7 mouse cellular contexts compared by ENCODE assay signal in the genomic region with DNA sequence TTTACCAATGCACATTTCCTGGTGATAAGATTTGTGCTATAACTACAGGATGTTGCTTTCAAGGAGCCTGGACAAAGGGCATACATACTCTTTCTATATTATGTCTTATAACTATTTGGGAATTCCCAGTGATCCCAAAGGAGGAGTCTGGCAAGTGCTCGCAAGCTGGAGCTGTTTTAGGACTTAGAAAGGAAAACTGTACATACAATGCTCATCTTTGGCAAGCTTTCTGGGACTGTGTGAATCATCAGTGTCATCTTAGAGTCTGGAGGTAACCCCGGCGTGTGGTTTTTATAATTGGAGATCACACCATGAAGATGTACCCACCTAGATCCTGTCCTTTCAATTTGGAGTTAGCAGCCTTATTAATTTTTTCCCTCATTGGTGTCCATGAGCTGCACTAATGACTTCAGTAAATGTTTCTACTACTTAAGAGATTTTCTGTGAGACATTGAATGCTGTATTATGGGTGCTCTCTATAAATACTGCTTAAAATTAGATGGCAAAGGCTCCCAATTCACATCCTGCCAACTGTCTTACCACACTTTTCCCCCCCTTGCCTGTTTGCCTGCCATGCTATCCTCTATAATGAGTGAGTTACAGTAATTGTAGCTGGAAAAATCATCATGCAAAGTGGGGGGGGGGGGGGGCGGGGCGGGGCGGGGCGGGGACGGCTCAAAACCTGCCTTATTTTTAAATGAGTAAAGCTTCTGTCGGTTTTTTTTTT.
DNase-seq lines count a peak whose midpoint lies in the region; ATAC-seq and TF ChIP-seq lines count a peak whose summit lies in the region.

No protein-coding gene starts in this region.

- TF ChIP-seq EP300 in stomach, postnatal 0 days (optimal IDR thresholded peaks at IDR 0.05), result no peak

- H3K4me1 ChIP-seq in spleen, adult 2 months (ENCODE audit: control insufficient read depth, insufficient read depth, insufficient read length), result peaks cover 2% of the 10 kb centered on the region
- peaks cover 12% of the 10 kb centered on the region for H3K4me1 ChIP-seq in forebrain, embryonic 12.5 days
- peaks cover 25% of the 10 kb centered on the region for H3K4me1 ChIP-seq in liver, embryonic 12.5 days
- no peaks in the 10 kb centered on the region for H3K4me1 ChIP-seq in stomach, postnatal 0 days (replicated peaks; ENCODE audit: control insufficient read depth, insufficient read depth)

- TF ChIP-seq CTCF in spleen, adult 2 months (IDR thresholded peaks at IDR 0.05; ENCODE audit: extremely low read depth, insufficient read depth, insufficient read length, insufficient replicate concordance), result no peak
- TF ChIP-seq CTCF in stomach, postnatal 0 days (IDR thresholded peaks at IDR 0.05; ENCODE audit: low read depth), result no peak

- TF ChIP-seq POLR2A in spleen, adult 2 months (IDR thresholded peaks at IDR 0.05; ENCODE audit: low read depth, low read length), result no peak

- H3K4me3 ChIP-seq in spleen, adult 2 months (ENCODE audit: extremely low read depth, insufficient read depth, insufficient read length), result peak overlapping the region; percentile 58
- peak overlapping the region; percentile 31 for H3K4me3 ChIP-seq in forebrain, embryonic 12.5 days (replicated peaks)
- peak overlapping the region; percentile 58 for H3K4me3 ChIP-seq in liver, embryonic 12.5 days
- peak overlapping the region; percentile 45 for H3K4me3 ChIP-seq in stomach, postnatal 0 days (ENCODE audit: low read depth, low read length)

- no peaks in the 10 kb centered on the region for H3K36me3 ChIP-seq in spleen, adult 2 months (ENCODE audit: control insufficient read depth, insufficient read depth, low read length)
- H3K36me3 ChIP-seq in forebrain, embryonic 12.5 days (replicated peaks), result no peaks in the 10 kb centered on the region
- no peaks in the 10 kb centered on the region for H3K36me3 ChIP-seq in liver, embryonic 12.5 days
- no peaks in the 10 kb centered on the region for H3K36me3 ChIP-seq in stomach, postnatal 0 days (ENCODE audit: control insufficient read depth, insufficient read depth, low read length)

- H3K9ac ChIP-seq in forebrain, embryonic 12.5 days, result no peak overlapping the region; the same call in 1 of the 2 replicates
- peak overlapping the region; percentile 60 for H3K9ac ChIP-seq in liver, embryonic 12.5 days
- no peak overlapping the region for H3K9ac ChIP-seq in stomach, postnatal 0 days (ENCODE audit: low read length)

- H3K27ac ChIP-seq in spleen, adult 2 months (ENCODE audit: insufficient read depth, low read length), result no peak overlapping the region
- no peak overlapping the region for H3K27ac ChIP-seq in forebrain, embryonic 12.5 days
- no peak overlapping the region for H3K27ac ChIP-seq in liver, embryonic 12.5 days
- no peak overlapping the region; the same call in 1 of the 2 replicates for H3K27ac ChIP-seq in stomach, postnatal 0 days (replicated peaks)

- no peak for DNase-seq in spleen, adult 2 months (ENCODE audit: low read depth in 1 of 2, low spot score in 2 of 2)
- DNase-seq in spleen, adult 18-20 months, result no peak
- no peak for DNase-seq in stomach, postnatal 0 days (ENCODE audit: low spot score)
- no peak for DNase-seq in right cerebral cortex, postnatal 36 days (ENCODE audit: low spot score in 2 of 2)
- DNase-seq in spleen, postnatal 10 days (ENCODE audit: low spot score in 2 of 2), result no peak

- 24% methylated on average over 9 of the region's 9 CpGs for WGBS in spleen, adult 2 months
- WGBS in forebrain, embryonic 12.5 days, result 24% methylated on average over 9 of the region's 9 CpGs
- WGBS in liver, embryonic 12.5 days (ENCODE audit: insufficient replicate concordance), result 57% methylated on average over 4 of the region's 9 CpGs
- 16% methylated on average over 9 of the region's 9 CpGs for WGBS in stomach, postnatal 0 days

- H3K9me3 ChIP-seq in forebrain, embryonic 12.5 days, result no peaks in the 10 kb centered on the region
- H3K9me3 ChIP-seq in liver, embryonic 12.5 days (replicated peaks), result no peaks in the 10 kb centered on the region
- no peaks in the 10 kb centered on the region for H3K9me3 ChIP-seq in stomach, postnatal 0 days (ENCODE audit: control insufficient read depth, low read length)

- peak overlapping the region; percentile 56 for H3K4me2 ChIP-seq in forebrain, embryonic 12.5 days
- H3K4me2 ChIP-seq in liver, embryonic 12.5 days, result peak overlapping the region; percentile 79
- peak overlapping the region; percentile 62 for H3K4me2 ChIP-seq in stomach, postnatal 0 days (replicated peaks; ENCODE audit: low read depth)

- no peaks in the 10 kb centered on the region for H3K27me3 ChIP-seq in spleen, adult 2 months (ENCODE audit: control insufficient read depth, insufficient read depth, low read length)
- peaks cover 32% of the 10 kb centered on the region; the same call in 1 of the 2 replicates for H3K27me3 ChIP-seq in forebrain, embryonic 12.5 days
- H3K27me3 ChIP-seq in liver, embryonic 12.5 days (replicated peaks), result no peaks in the 10 kb centered on the region
- no peaks in the 10 kb centered on the region for H3K27me3 ChIP-seq in stomach, postnatal 0 days (ENCODE audit: control insufficient read depth, insufficient read depth, low read length)

- ATAC-seq in forebrain, embryonic 12.5 days (ENCODE audit: low FRiP score), result peak; percentile 60
- ATAC-seq in liver, embryonic 12.5 days, result no peak
- ATAC-seq in stomach, postnatal 0 days (ENCODE audit: low FRiP score, low TSS enrichment), result no peak
